Mouse (Mus musculus) stomach, postnatal 0 days (tissue): ENCODE results near the gene Gm39566. TPM values are rescaled to one million over a fixed set of nuclear protein-coding genes. Genes with fewer than 3 reads are reported as not detected.

Source experiments
- ATAC-seq: fragments of 200-750 bp; cut with Nextera tagmentation; 2 replicates; pipeline ENCODE4 v1.8.0; 2017; ENCODE audit not compliant: low FRiP score, low TSS enrichment
- DNase-seq: peaks from one replicate; pipeline ENCODE4 v3.0.0-alpha.2; 2016; ENCODE audit warnings: low spot score
- H3K27ac ChIP-seq: fragments of 300-500 bp; sonication (generic); replicated peaks from 2 replicates; pipeline ENCODE4 v1.5.1; 2014; ENCODE audit warnings: mild to moderate bottlenecking, control low read depth
- H3K27me3 ChIP-seq: fragments of 300-500 bp; sonication (generic); 2 replicates; pipeline ENCODE4 v1.6.1; 2014; ENCODE audit warnings: low read length; ENCODE audit not compliant: control insufficient read depth, insufficient read depth
- H3K36me3 ChIP-seq: fragments of 300-500 bp; sonication (generic); 2 replicates; pipeline ENCODE4 v1.6.1; 2014; ENCODE audit warnings: low read length, mixed read lengths; ENCODE audit not compliant: control insufficient read depth, insufficient read depth
- H3K4me1 ChIP-seq: fragments of 300-500 bp; sonication (generic); replicated peaks from 2 replicates; pipeline ENCODE4 v1.6.1; 2014; ENCODE audit warnings: antibody characterized with exemption; ENCODE audit not compliant: control insufficient read depth, insufficient read depth
- H3K4me2 ChIP-seq: fragments of 300-500 bp; sonication (generic); replicated peaks from 2 replicates; pipeline ENCODE4 v1.6.1; 2014; ENCODE audit warnings: low read depth, mild to moderate bottlenecking, control low read depth, moderate library complexity
- H3K4me3 ChIP-seq: fragments of 300-500 bp; sonication (generic); 2 replicates; pipeline ENCODE4 v1.5.1; 2014; ENCODE audit warnings: low read depth, low read length, control low read depth
- H3K9ac ChIP-seq: fragments of 300-500 bp; sonication (generic); 2 replicates; pipeline ENCODE4 v1.6.1; 2014; ENCODE audit warnings: mild to moderate bottlenecking, low read length, control low read depth, mixed read lengths
- H3K9me3 ChIP-seq: fragments of 300-500 bp; sonication (generic); 2 replicates; pipeline ENCODE4 v1.6.1; 2016; ENCODE audit warnings: low read length; ENCODE audit not compliant: control insufficient read depth
- CTCF ChIP-seq: IDR thresholded peaks from 2 replicates; pipeline ENCODE4 v1.5.1; 2016; ENCODE audit warnings: antibody characterized with exemption, low read depth, mild to moderate bottlenecking, moderate library complexity
- EP300 ChIP-seq: optimal IDR thresholded peaks from 2 replicates; pipeline ENCODE3; 2016; ENCODE audit warnings: antibody characterized with exemption
- WGBS: fragments of 180-500 bp; shearing (Covaris S2); extraction: QIAGEN DNeasy Blood & Tissue Kit; methylation state at CpG from one replicate; pipeline ENCODE4 v1.1.7; 2014; 5-methylcytosine and 5-hydroxymethylcytosine counted together
- polyA plus RNA-seq: library from polyadenylated mRNA; unstranded; fragments of >200 nt; fragmentation: Nextera tagmentation; extraction: Ambion mirVana; gene quantifications from 2 replicates; pipeline ENCODE4 v1.2.1, GENCODE M21; 2015

Gm39566 gene
- polyA plus RNA-seq, 1 experiment from 2014 or later: not detected

- DNase-seq (no peak), ATAC-seq (no peak)
- Histone ChIP-seq H3K4me3 (no peak overlapping the region), H3K4me1 (no peaks in the 10 kb centered on the region), H3K36me3 (peaks cover 21% of the 10 kb centered on the region), H3K9me3 (no peaks in the 10 kb centered on the region), H3K27ac (no peak overlapping the region), H3K9ac (no peak overlapping the region), H3K4me2 (no peak overlapping the region), H3K27me3 (no peaks in the 10 kb centered on the region)
- no peak for TF ChIP-seq EP300
- WGBS: 48% methylated on average over 7 of the region's 7 CpGs
These were observed 38.9 kb upstream of the Gm39566 start for GRCm38 (mm10) chr11:69853994-69854393.

GRCm38 (mm10) chr11:69850754-69851153, 35.7 kb upstream of the Gm39566 start:
- H3K4me1 ChIP-seq: no peaks in the 10 kb centered on the region; the same call in 1 of the 2 replicates
- no peaks in the 10 kb centered on the region for H3K27me3 ChIP-seq
- peaks cover 25% of the 10 kb centered on the region for H3K36me3 ChIP-seq
- no peak for TF ChIP-seq CTCF
- no peak for TF ChIP-seq EP300
- H3K27ac ChIP-seq: no peak overlapping the region
- WGBS: 66% methylated on average over 8 of the region's 8 CpGs
- no peak for DNase-seq
- H3K9ac ChIP-seq: no peak overlapping the region
- H3K4me3 ChIP-seq: no peak overlapping the region
- no peaks in the 10 kb centered on the region for H3K9me3 ChIP-seq
- no peak overlapping the region for H3K4me2 ChIP-seq
- no peak for ATAC-seq

- Histone ChIP-seq H3K9me3 (no peaks in the 10 kb centered on the region), H3K4me1 (no peaks in the 10 kb centered on the region; the same call in none of the 2 replicates), H3K9ac (no peak overlapping the region), H3K27ac (no peak overlapping the region), H3K4me3 (no peak overlapping the region), H3K4me2 (no peak overlapping the region), H3K27me3 (no peaks in the 10 kb centered on the region), H3K36me3 (peaks cover 25% of the 10 kb centered on the region)
- 89% methylated on average over 15 of the region's 15 CpGs for WGBS
- ATAC-seq (no peak), DNase-seq (no peak)
- TF ChIP-seq CTCF (no peak), EP300 (no peak)
These were observed 34.8 kb upstream of the Gm39566 start for GRCm38 (mm10) chr11:69849884-69850283.

GRCm38 (mm10) chr11:69849128-69849527, 34.0 kb upstream of the Gm39566 start:
- H3K9me3 ChIP-seq: no peaks in the 10 kb centered on the region
- 76% methylated on average over 9 of the region's 9 CpGs for WGBS
- no peak overlapping the region for H3K27ac ChIP-seq
- no peaks in the 10 kb centered on the region for H3K27me3 ChIP-seq
- no peak overlapping the region for H3K4me2 ChIP-seq
- ATAC-seq (no peak), DNase-seq (no peak)
- no peak overlapping the region for H3K9ac ChIP-seq
- no peaks in the 10 kb centered on the region; the same call in none of the 2 replicates for H3K4me1 ChIP-seq
- no peak overlapping the region for H3K4me3 ChIP-seq
- TF ChIP-seq EP300 (no peak), CTCF (no peak)
- peaks cover 25% of the 10 kb centered on the region for H3K36me3 ChIP-seq

- H3K9me3 ChIP-seq: no peaks in the 10 kb centered on the region
- H3K4me3 ChIP-seq: no peak overlapping the region; the same call in 1 of the 2 replicates
- H3K27ac ChIP-seq: no peak overlapping the region
- no peaks in the 10 kb centered on the region; the same call in none of the 2 replicates for H3K4me1 ChIP-seq
- ATAC-seq (no peak), DNase-seq (no peak)
- no peak overlapping the region for H3K9ac ChIP-seq
- TF ChIP-seq EP300: no peak
- no peak for TF ChIP-seq CTCF
- peak overlapping the region; percentile 83 for H3K4me2 ChIP-seq
- WGBS: 93% methylated on average over 6 of the region's 6 CpGs
- peaks cover 25% of the 10 kb centered on the region for H3K36me3 ChIP-seq
- H3K27me3 ChIP-seq: no peaks in the 10 kb centered on the region
These were observed 32.9 kb upstream of the Gm39566 start for GRCm38 (mm10) chr11:69848021-69848420.

- H3K27ac ChIP-seq: peak overlapping the region; percentile 94
- H3K4me1 ChIP-seq: no peaks in the 10 kb centered on the region; the same call in none of the 2 replicates
- H3K36me3 ChIP-seq: peaks cover 25% of the 10 kb centered on the region
- peak overlapping the region; percentile 85 for H3K4me3 ChIP-seq
- peak overlapping the region; percentile 83 for H3K4me2 ChIP-seq
- 8% methylated on average over 37 of the region's 37 CpGs for WGBS
- DNase-seq: peak; percentile 73
- peak overlapping the region; percentile 83 for H3K9ac ChIP-seq
- TF ChIP-seq EP300 (peak; percentile 50), CTCF (no peak)
- no peaks in the 10 kb centered on the region for H3K27me3 ChIP-seq
- ATAC-seq: peak; percentile 24; the same call in 1 of the 2 replicates
- no peaks in the 10 kb centered on the region for H3K9me3 ChIP-seq
These were observed 31.9 kb upstream of the Gm39566 start for GRCm38 (mm10) chr11:69846738-69847688.
